Mouse (Mus musculus): ENCODE measurements around the gene Zbtb21.
"Not testable (repeated sequence)": the region's sequence is repeated elsewhere in the genome, so short reads cannot be mapped to it uniquely, and the experiment has no call there.

- not testable (repeated sequence) for TF ChIP-seq CTCF (IDR thresholded peaks at IDR 0.05; ENCODE audit: extremely low read depth, insufficient read depth, insufficient read length, insufficient replicate concordance); POLR2A (IDR thresholded peaks at IDR 0.05; ENCODE audit: low read depth, low read length)
Observed at GRCm38 (mm10) chr16:97997383-97997731, 34.9 kb upstream of the Zbtb21 start.
